Mouse (Mus musculus) skeletal muscle tissue, adult 2 months (tissue): Measurements from ENCODE around the gene Ces4a.
"Not testable (repeated sequence)": the region's sequence is repeated elsewhere in the genome, so short reads cannot be mapped to it uniquely, and the experiment has no call there.

Experiments used
- DNase-seq: peaks from one replicate; pipeline ENCODE4 v3.0.0-alpha.2; 2012; ENCODE audit warnings: low read depth, low spot score

Gene Ces4a

DNA sequence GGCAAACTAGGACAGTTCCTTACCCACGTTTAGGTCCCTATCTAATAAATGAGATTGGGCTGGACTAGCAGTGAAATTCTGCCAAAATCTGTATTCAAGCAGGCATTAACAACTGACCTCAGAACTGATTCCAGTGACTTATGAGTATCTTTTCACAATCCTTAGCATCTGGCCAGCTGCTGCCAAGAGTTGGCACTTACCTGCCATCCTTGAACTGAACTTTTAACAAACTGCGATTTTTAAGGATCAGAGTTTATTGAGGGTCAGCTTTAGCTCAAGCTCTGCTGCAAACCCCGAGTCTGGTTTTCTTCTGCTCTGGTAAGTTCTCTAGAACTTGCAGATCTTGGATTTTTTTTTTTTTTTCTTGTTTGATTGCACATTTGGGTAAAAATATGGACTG is 38.0 kb downstream of the Ces4a start:
- no peak for DNase-seq

DNA sequence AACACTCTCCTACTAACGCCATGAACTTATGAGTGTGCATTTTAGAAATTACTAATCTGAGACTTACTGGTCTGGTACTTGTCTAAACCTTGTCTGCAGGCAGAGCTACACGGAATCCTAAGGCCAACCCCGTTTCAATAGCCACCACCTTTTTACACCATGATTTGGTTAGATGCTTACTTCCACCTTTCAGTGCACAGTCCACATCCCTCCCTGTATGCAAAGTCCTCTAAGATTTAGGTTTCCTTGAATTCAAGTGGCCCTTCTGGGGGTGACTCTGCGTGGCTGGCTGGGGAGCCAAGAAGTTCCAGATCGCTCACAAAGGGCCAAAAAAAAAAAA is 38.4 kb downstream of the Ces4a start:
- no peak for DNase-seq

DNA sequence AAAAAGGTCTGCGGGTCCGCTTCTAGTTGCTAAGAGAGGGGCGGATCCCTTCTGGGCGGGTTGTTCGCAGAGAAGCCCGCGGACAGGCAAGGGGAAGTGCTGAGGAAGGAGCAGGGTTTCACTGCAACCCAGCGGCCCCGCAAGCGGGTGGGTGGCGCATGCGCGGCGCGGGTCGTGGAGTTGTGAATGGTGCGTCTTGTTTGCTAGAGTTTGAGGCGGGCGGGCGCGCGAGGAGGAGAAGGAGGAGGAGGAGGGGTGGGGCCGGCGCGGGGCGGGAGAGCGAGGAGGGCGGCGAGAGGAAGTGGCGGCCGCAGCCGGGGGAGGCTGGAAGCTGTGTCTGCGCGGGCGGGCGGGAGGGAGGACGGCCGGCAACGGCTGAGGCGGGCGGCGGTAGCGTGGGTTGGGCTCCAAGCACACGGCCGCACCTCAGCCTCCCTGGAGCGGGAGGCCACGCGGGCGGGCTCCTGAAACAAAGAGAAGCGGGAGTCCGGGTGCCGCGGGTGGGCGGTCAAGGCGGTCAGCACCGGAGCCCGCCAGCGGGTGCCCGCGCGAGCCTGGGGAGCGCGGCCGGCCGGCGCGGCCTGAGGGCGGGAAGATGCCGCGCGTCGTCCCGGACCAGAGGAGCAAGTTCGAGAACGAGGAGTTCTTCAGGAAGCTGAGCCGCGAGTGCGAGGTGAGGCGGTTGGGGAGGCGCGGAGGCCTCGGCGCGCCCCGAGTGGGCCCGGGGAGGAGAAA is 38.9 kb downstream of the Ces4a start, which contains the start of gene Cbfb:
Cbfb (plus strand) TSS at position 294 of the 735 bp plus-strand sequence.
- peak; percentile 97 for DNase-seq

DNA sequence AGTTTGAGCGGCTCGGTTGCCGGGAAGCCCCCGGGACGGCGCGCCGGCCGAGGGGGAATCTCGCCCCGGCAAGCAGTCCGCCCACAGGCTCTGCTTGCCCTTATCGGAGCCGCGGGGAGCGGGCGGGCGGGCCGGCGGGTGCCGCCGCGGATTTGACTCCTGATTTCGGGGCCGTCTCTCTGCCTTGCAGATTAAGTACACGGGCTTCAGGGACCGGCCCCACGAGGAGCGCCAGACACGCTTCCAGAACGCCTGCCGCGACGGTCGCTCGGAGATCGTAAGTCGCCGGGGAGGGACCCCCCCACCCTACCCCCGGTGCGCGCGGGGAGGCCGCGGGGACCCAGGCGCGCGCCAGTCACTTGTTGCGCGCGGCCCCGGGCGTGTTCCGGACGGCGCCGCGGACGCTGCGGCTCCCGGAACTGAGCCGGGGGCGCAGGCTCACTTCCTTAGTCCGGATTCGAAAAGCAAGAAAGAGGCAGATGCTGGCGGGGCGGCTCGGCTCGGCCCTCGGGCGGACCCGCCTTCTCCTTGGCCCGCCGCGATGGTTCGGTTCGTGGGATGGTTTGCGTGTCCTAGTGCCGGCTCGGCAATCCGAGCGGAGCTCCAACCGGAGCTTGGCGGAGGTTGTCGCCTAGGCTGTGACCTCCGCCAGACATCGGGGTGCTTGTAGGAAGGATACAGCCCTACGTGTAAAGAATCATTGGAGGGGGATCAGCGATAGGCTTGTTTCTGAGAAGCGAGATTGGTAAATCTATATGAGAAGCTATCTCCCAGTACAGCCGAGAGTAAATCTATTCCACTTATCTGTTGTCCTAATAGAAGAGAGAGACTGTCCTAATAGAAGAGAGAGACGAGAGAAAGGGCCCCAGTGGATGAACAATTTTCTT is 39.8 kb downstream of the Ces4a start:
- DNase-seq, result peak; percentile 41

DNA sequence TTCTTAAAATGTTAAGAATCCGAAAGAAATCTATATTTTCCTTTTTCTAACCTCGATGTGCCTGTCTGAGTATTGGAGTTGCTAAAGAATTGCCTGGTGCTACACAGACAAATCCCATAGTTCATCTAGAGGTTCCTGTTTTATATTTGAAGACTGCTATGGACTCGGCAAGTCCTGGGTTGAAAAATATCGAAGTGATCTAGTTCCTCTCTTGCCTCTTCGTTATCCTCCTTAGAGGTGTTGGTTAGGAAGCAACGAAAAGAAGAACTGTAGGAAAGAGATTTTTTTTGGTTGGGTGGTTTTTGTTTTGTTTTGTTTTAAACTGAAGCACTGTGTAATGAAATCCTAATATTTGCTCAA is 40.4 kb downstream of the Ces4a start:
- no peak for DNase-seq

DNA sequence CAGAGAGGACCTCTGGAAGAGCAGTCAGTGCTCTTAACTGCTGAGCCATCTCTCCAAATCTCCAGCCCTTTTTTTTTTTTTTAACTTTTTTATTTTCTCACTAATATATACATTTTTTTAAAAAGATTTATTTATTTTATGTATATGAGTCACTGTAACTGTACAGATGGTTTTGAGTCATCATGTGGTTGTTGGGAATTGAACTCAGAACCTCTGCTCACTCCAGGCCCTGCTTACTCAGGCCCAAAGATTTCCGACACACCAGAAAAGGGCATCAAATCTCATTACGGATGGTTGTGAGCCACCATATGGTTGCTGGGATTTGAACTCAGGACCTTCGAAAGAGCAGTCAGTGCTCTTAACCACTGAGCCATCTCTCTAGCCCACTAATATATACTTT is 43.7 kb downstream of the Ces4a start:
- not testable (repeated sequence) for DNase-seq

DNA sequence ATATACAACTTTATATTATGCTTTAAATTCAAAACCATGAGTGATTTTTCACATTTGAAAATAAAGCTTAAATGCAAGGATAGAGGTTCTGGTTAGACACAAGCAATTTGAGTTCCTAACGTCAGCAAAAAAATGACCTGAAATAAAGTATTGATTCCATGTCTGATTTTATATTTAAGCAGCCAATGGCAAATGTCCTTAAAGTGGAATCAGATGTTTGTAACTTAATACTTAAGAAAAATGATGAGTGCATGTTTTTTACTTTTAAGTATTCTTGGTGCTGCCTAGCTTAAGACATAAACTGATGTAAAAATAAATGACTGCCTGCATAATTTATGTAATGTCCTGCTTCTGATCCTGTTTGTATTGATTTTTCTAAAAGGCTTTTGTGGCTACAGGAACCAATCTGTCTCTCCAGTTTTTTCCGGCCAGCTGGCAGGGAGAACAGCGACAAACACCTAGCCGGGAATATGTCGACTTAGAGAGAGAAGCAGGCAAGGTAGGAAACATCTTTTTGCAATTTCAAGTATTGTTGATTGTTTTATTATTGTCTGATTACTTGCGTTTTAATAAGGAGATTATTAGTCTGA is 46.7 kb downstream of the Ces4a start:
- no peak for DNase-seq

DNA sequence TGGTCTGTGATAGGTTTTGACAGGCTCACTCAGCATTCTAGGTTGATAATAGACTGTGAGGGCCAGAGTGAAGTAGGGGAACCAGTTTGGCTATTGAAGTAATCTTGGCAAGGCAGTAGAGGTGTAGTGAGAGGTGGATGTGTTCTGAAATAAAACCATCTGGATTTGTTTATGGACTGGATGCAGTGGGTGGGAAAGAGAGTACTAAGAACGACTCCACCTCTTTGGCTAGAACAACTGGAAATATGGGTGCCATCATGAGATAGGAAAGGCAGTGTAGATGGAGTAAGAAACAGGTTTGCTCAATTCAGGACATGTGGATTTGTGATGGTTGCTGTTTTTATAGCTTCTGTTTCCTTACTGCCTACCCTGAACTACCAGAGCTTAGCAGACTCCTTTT is 50.6 kb downstream of the Ces4a start:
- no peak for DNase-seq

DNA sequence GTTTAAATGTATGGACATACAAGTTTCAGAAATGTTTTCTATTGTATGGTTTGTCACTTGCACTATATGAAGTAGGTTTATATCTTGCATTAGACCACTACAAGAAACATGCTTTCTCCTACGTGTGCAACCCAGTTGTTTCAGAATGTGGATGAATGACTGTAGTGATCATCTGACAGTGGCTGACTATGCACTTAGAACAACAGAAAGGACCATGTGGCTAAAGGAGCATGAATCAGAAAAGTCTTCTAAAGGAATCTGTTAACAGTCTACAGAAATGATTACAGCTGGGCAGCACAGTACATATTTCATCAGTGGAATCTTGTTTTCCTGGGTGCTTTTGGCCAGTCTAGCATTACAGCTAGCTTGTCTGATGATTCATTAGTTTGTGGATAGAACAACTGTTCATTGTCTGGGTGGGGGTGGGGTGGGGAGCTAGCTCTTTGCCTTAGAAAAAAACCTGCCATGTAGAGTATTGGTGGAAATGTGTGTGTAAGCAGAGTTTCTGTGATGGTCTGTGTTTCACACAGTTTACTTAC is 54.9 kb downstream of the Ces4a start:
- no peak for DNase-seq

DNA sequence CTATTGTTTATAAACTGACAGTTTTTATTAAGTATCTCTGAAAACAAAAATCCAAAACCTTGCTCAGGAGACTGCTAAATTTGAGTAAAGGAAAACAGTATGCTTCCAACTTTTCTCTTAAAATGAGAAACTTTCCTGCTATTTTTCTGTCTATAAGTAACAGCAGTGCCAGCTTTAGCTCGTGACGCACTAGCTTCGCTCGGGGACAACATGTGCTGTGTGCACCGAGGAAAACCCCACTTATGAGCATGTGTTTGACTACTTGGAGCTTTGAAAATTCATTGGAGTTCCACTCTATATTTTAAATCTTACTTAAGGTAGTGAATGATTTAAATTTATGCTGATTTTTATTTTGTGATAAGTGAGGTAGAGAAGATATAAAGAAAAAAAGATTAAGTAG is 60.6 kb downstream of the Ces4a start:
- DNase-seq, result no peak
